Mouse (Mus musculus) NIH3T3 (cell line): ENCODE measurements at regions not wholly inside any gene's neighbourhood (a gene's known extent, or its start where the extent isn't known, plus 50 kb on each side); places are given as distances from the start of the nearest gene placed in this dataset.
A peak's percentile ranks its signal among the peaks of the same experiment; 100 is the strongest.

Source experiments
- DNase-seq: peaks from one replicate; pipeline ENCODE4 v3.0.0-alpha.2; 2012; ENCODE audit warnings: low read depth

- no peak for DNase-seq
Observed at GRCm38 (mm10) chr3:135971611-135972010, 146.5 kb downstream of the Slc39a8 start.

- DNase-seq: no peak
Observed at GRCm38 (mm10) chr3:135972413-135972812, 147.3 kb downstream of the Slc39a8 start.

- peak; percentile 17 for DNase-seq
Observed at GRCm38 (mm10) chr3:135973243-135973642, 148.2 kb downstream of the Slc39a8 start.

GRCm38 (mm10) chr3:135973842-135974241 lies 148.8 kb downstream of the Slc39a8 start:
- no peak for DNase-seq

- no peak for DNase-seq
Observed at GRCm38 (mm10) chr3:135974769-135975168, 149.7 kb downstream of the Slc39a8 start.

- DNase-seq: no peak
Observed at GRCm38 (mm10) chr3:135987171-135987570, 162.1 kb downstream of the Slc39a8 start.

GRCm38 (mm10) chr3:135989281-135989680 lies 164.2 kb downstream of the Slc39a8 start:
- no peak for DNase-seq

GRCm38 (mm10) chr3:135990338-135990737 lies 165.3 kb downstream of the Slc39a8 start:
- DNase-seq: no peak

- no peak for DNase-seq
Observed at GRCm38 (mm10) chr3:135990814-135991454, 165.9 kb downstream of the Slc39a8 start.

- DNase-seq: peak; percentile 5
Observed at GRCm38 (mm10) chr3:136000592-136001160, 175.6 kb downstream of the Slc39a8 start.
